Mouse (Mus musculus): ENCODE measurements around the gene Olfr1410. TPM values are rescaled to one million over a fixed set of nuclear protein-coding genes. Genes with fewer than 3 reads are reported as not detected.

The Olfr1410 gene
- polyA plus RNA-seq, 1 experiment from 2014 or later = not detected

- Histone ChIP-seq H3K9ac (replicated peaks) (no peak overlapping the region), H3K36me3 (replicated peaks; ENCODE audit: insufficient read depth, low read length) (peaks cover 19% of the 10 kb centered on the region), H3K4me1 (ENCODE audit: insufficient read depth) (peaks cover 19% of the 10 kb centered on the region), H3K4me3 (ENCODE audit: low read depth, low read length) (no peak overlapping the region), H3K27ac (ENCODE audit: low read depth) (no peak overlapping the region), H3K9me3 (ENCODE audit: low read length) (no peaks in the 10 kb centered on the region), H3K4me2 (ENCODE audit: low read depth, low read length) (no peak overlapping the region), H3K27me3 (ENCODE audit: insufficient read depth, low read length) (no peaks in the 10 kb centered on the region)
- 80% methylated on average over 15 of the region's 15 CpGs for WGBS (ENCODE audit: insufficient replicate concordance)
- TF ChIP-seq CTCF (IDR thresholded peaks at IDR 0.05; ENCODE audit: low read depth) = no peak
- TF ChIP-seq EP300 (IDR thresholded peaks at IDR 0.05; ENCODE audit: low read depth) = no peak
- DNase-seq (peak; percentile 9), ATAC-seq (no peak)
These were observed 32.1 kb downstream of the Olfr1410 start for GRCm38 (mm10) chr1:92637501-92638172.

GRCm38 (mm10) chr1:92638181-92638580 lies 32.6 kb downstream of the Olfr1410 start:
- Histone ChIP-seq H3K36me3 (replicated peaks; ENCODE audit: insufficient read depth, low read length) (peaks cover 19% of the 10 kb centered on the region), H3K4me3 (ENCODE audit: low read depth, low read length) (no peak overlapping the region), H3K27ac (ENCODE audit: low read depth) (no peak overlapping the region), H3K9me3 (ENCODE audit: low read length) (no peaks in the 10 kb centered on the region), H3K4me1 (ENCODE audit: insufficient read depth) (peaks cover 19% of the 10 kb centered on the region), H3K4me2 (ENCODE audit: low read depth, low read length) (no peak overlapping the region), H3K27me3 (ENCODE audit: insufficient read depth, low read length) (no peaks in the 10 kb centered on the region), H3K9ac (replicated peaks) (no peak overlapping the region)
- WGBS (ENCODE audit: insufficient replicate concordance) = 82% methylated on average over 3 of the region's 3 CpGs
- DNase-seq (no peak), ATAC-seq (no peak)
- TF ChIP-seq EP300 (IDR thresholded peaks at IDR 0.05; ENCODE audit: low read depth) = no peak
- no peak for TF ChIP-seq CTCF (IDR thresholded peaks at IDR 0.05; ENCODE audit: low read depth)

- ATAC-seq = no peak
- H3K4me2 ChIP-seq (ENCODE audit: low read depth, low read length) = no peak overlapping the region
- H3K4me1 ChIP-seq (ENCODE audit: insufficient read depth) = peaks cover 19% of the 10 kb centered on the region
- H3K27ac ChIP-seq (ENCODE audit: low read depth) = no peak overlapping the region
- no peak for DNase-seq
- TF ChIP-seq CTCF (IDR thresholded peaks at IDR 0.05; ENCODE audit: low read depth) (no peak), EP300 (IDR thresholded peaks at IDR 0.05; ENCODE audit: low read depth) (no peak)
- WGBS (ENCODE audit: insufficient replicate concordance) = 85% methylated on average over 4 of the region's 4 CpGs
- peaks cover 19% of the 10 kb centered on the region for H3K36me3 ChIP-seq (replicated peaks; ENCODE audit: insufficient read depth, low read length)
- H3K27me3 ChIP-seq (ENCODE audit: insufficient read depth, low read length) = no peaks in the 10 kb centered on the region
- H3K9ac ChIP-seq (replicated peaks) = no peak overlapping the region
- no peak overlapping the region for H3K4me3 ChIP-seq (ENCODE audit: low read depth, low read length)
- H3K9me3 ChIP-seq (ENCODE audit: low read length) = no peaks in the 10 kb centered on the region
These were observed 33.2 kb downstream of the Olfr1410 start for GRCm38 (mm10) chr1:92638736-92639135.

- WGBS (ENCODE audit: insufficient replicate concordance) = 41% methylated on average over 6 of the region's 6 CpGs
- 0 out of 2 replicates have a peak overlapping the region, but pooled peaks have one; percentile 11 for H3K27ac ChIP-seq (ENCODE audit: low read depth)
- H3K4me3 ChIP-seq (ENCODE audit: low read depth, low read length) = peak overlapping the region; percentile 73; the same call in 1 of the 2 replicates
- peak; percentile 11 for DNase-seq
- peaks cover 19% of the 10 kb centered on the region for H3K4me1 ChIP-seq (ENCODE audit: insufficient read depth)
- no peaks in the 10 kb centered on the region for H3K9me3 ChIP-seq (ENCODE audit: low read length)
- peak overlapping the region; percentile 91 for H3K4me2 ChIP-seq (ENCODE audit: low read depth, low read length)
- no peaks in the 10 kb centered on the region for H3K27me3 ChIP-seq (ENCODE audit: insufficient read depth, low read length)
- H3K36me3 ChIP-seq (replicated peaks; ENCODE audit: insufficient read depth, low read length) = peaks cover 19% of the 10 kb centered on the region
- H3K9ac ChIP-seq (replicated peaks) = peak overlapping the region; percentile 87
- no peak for ATAC-seq
- TF ChIP-seq EP300 (IDR thresholded peaks at IDR 0.05; ENCODE audit: low read depth) (no peak), CTCF (IDR thresholded peaks at IDR 0.05; ENCODE audit: low read depth) (no peak)
These were observed 34.8 kb downstream of the Olfr1410 start for GRCm38 (mm10) chr1:92640393-92640792.

GRCm38 (mm10) chr1:92641514-92642272 lies 36.1 kb downstream of the Olfr1410 start, which contains the start of gene Cops9:
TSS of gene Cops9 (minus strand) at chr1:92641985.
- peak within 1 kb of the TSS; percentile 87 for H3K9ac ChIP-seq (replicated peaks)
- H3K27ac ChIP-seq (ENCODE audit: low read depth) = peak within 1 kb of the TSS; percentile 72
- no peak; the same call in 1 of the 2 replicates for TF ChIP-seq EP300 (IDR thresholded peaks at IDR 0.05; ENCODE audit: low read depth)
- TF ChIP-seq CTCF (IDR thresholded peaks at IDR 0.05; ENCODE audit: low read depth) = no peak
- H3K36me3 ChIP-seq (replicated peaks; ENCODE audit: insufficient read depth, low read length) = peaks cover 13% of the 10 kb centered on the region
- peak within 1 kb of the TSS; percentile 91 for H3K4me2 ChIP-seq (ENCODE audit: low read depth, low read length)
- peaks cover 19% of the 10 kb centered on the region for H3K4me1 ChIP-seq (ENCODE audit: insufficient read depth)
- H3K27me3 ChIP-seq (ENCODE audit: insufficient read depth, low read length) = no peaks in the 10 kb centered on the region
- peak within 1 kb of the TSS; percentile 73 for H3K4me3 ChIP-seq (ENCODE audit: low read depth, low read length)
- 2% methylated on average over 50 of the region's 50 CpGs for WGBS (ENCODE audit: insufficient replicate concordance)
- H3K9me3 ChIP-seq (ENCODE audit: low read length) = no peaks in the 10 kb centered on the region
- DNase-seq (peak; percentile 92), ATAC-seq (peak; percentile 95)

GRCm38 (mm10) chr1:92643691-92644090 lies 38.1 kb downstream of the Olfr1410 start:
- no peak overlapping the region for H3K4me3 ChIP-seq (ENCODE audit: low read depth, low read length)
- H3K27ac ChIP-seq (ENCODE audit: low read depth) = no peak overlapping the region
- peaks cover 7% of the 10 kb centered on the region; the same call in 1 of the 2 replicates for H3K36me3 ChIP-seq (replicated peaks; ENCODE audit: insufficient read depth, low read length)
- no peak overlapping the region for H3K9ac ChIP-seq (replicated peaks)
- H3K4me1 ChIP-seq (ENCODE audit: insufficient read depth) = peaks cover 27% of the 10 kb centered on the region
- H3K27me3 ChIP-seq (ENCODE audit: insufficient read depth, low read length) = no peaks in the 10 kb centered on the region
- H3K9me3 ChIP-seq (ENCODE audit: low read length) = no peaks in the 10 kb centered on the region
- TF ChIP-seq EP300 (IDR thresholded peaks at IDR 0.05; ENCODE audit: low read depth) (no peak), CTCF (IDR thresholded peaks at IDR 0.05; ENCODE audit: low read depth) (no peak)
- ATAC-seq = no peak
- peak; percentile 10 for DNase-seq
- WGBS (ENCODE audit: insufficient replicate concordance) = 68% methylated on average over 4 of the region's 4 CpGs
- H3K4me2 ChIP-seq (ENCODE audit: low read depth, low read length) = no peak overlapping the region
